Mouse (Mus musculus): ENCODE data around the gene Ceacam15.

Gene Ceacam15

GRCm38 (mm10) chr7:16629598-16630296, 45.8 kb downstream of the Ceacam15 start:
- DNase-seq (ENCODE audit: low read depth, low spot score): peak; percentile 70

- DNase-seq (ENCODE audit: low read depth, low spot score): peak; percentile 80
Observed at GRCm38 (mm10) chr7:16628096-16628771, 47.3 kb downstream of the Ceacam15 start.

- DNase-seq (ENCODE audit: low read depth, low spot score): no peak
Observed at GRCm38 (mm10) chr7:16623687-16624086, 51.8 kb downstream of the Ceacam15 start.

- no peak for DNase-seq (ENCODE audit: low read depth, low spot score)
Observed at GRCm38 (mm10) chr7:16623131-16623530, 52.4 kb downstream of the Ceacam15 start.

All from forelimb bud, embryonic 11.5 days (tissue).